ENCODE assay signal across 9 mouse cellular contexts in the genomic region with DNA sequence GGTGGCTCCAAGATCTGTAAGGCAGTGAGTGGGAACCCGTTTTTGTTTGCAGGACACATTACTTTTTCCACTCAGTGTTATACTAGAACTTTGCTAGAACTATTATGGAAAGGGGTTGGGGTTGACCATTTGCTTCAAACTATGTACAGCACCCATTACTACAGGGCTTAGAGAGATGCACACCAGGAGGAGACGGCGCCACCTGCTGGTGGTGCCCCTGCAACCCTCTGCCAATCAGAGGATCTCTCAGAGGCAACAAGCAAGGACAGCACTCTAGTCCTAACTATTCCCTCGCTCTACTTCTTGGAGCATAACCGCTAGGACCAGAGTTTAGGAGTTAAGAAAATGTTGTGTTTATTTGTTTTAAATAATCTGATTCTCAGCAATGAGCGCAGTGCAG.
DNase-seq lines count a peak whose midpoint lies in the region; ATAC-seq and TF ChIP-seq lines count a peak whose summit lies in the region.
"Had no signal": no experiment of that assay in that cellular context is flagged by ENCODE, and none has a peak within 500 bp of the region (broad histone marks: within the 10 kb centered on the region; RNA-seq: fewer than 3 reads in every experiment).

No protein-coding gene starts in this region.

- TF ChIP-seq POLR2A in heart, adult 2 months (IDR thresholded peaks at IDR 0.05; ENCODE audit: insufficient read depth, low read depth, low read length) = no peak

- peak; percentile 89 for TF ChIP-seq CTCF in heart, adult 2 months (IDR thresholded peaks at IDR 0.05)
- peak; percentile 73 for TF ChIP-seq CTCF in lung, postnatal 0 days (IDR thresholded peaks at IDR 0.05)

- no peak for TF ChIP-seq EP300 in heart, adult 2 months (IDR thresholded peaks at IDR 0.05; ENCODE audit: insufficient read depth, low read depth, low read length)
- no peak for TF ChIP-seq EP300 in lung, postnatal 0 days (IDR thresholded peaks at IDR 0.05)

- H3K4me2 ChIP-seq in heart, embryonic 11.5 days = no peak overlapping the region
- no peak overlapping the region for H3K4me2 ChIP-seq in lung, postnatal 0 days (replicated peaks; ENCODE audit: low read depth, low read length)
- H3K4me2 ChIP-seq: neural tube, embryonic 12.5 days had no signal

- no peak overlapping the region for H3K27ac ChIP-seq in heart, adult 2 months
- no peak overlapping the region for H3K27ac ChIP-seq in heart, embryonic 11.5 days (ENCODE audit: low read depth, low read length)
- H3K27ac ChIP-seq in lung, postnatal 0 days (ENCODE audit: low read length) = no peak overlapping the region
- H3K27ac ChIP-seq: neural tube, embryonic 12.5 days had no signal

- H3K36me3 ChIP-seq in heart, adult 2 months (ENCODE audit: control insufficient read depth, insufficient read depth, low read length) = no peaks in the 10 kb centered on the region
- H3K36me3 ChIP-seq in heart, embryonic 11.5 days (ENCODE audit: control insufficient read depth, insufficient read depth, low read length) = no peaks in the 10 kb centered on the region
- H3K36me3 ChIP-seq in lung, postnatal 0 days (ENCODE audit: insufficient read depth, low read length) = no peaks in the 10 kb centered on the region
- H3K36me3 ChIP-seq: neural tube, embryonic 12.5 days had no signal

- DNase-seq in heart, adult 2 months = peak; percentile 47 to 62
- peak; percentile 41 for DNase-seq in CD4-positive helper T cell, adult 2 months (ENCODE audit: low read depth, low spot score)
- DNase-seq in adrenal gland, postnatal 4 days (ENCODE audit: low spot score in 2 of 2) = peak; percentile 26 to 31
- peak; percentile 9 for DNase-seq in heart, postnatal 25 days (ENCODE audit: low spot score)
- peak; percentile 44 for DNase-seq in lung, postnatal 0 days (ENCODE audit: low spot score)
- peak; percentile 11 to 54 for DNase-seq in thymus, postnatal 10 days (ENCODE audit: low spot score in 2 of 2)
- no peak for DNase-seq in left cerebral cortex, adult 8-10 months (ENCODE audit: low spot score in 2 of 2)

- no peaks in the 10 kb centered on the region for H3K9me3 ChIP-seq in heart, embryonic 11.5 days (replicated peaks; ENCODE audit: control insufficient read depth, low read length)
- H3K9me3 ChIP-seq in lung, postnatal 0 days (ENCODE audit: low read length) = no peaks in the 10 kb centered on the region
- H3K9me3 ChIP-seq: neural tube, embryonic 12.5 days had no signal

- no peak overlapping the region for H3K4me3 ChIP-seq in heart, adult 2 months
- no peak overlapping the region for H3K4me3 ChIP-seq in heart, embryonic 11.5 days (ENCODE audit: low read depth, low read length)
- H3K4me3 ChIP-seq in lung, postnatal 0 days (ENCODE audit: low read depth, low read length) = no peak overlapping the region
- H3K4me3 ChIP-seq: neural tube, embryonic 12.5 days had no signal

- 74% methylated on average over 6 of the region's 6 CpGs for WGBS in heart, adult 2 months
- 65% methylated on average over 6 of the region's 6 CpGs for WGBS in heart, embryonic 11.5 days (ENCODE audit: insufficient replicate concordance)
- 78% methylated on average over 6 of the region's 6 CpGs for WGBS in lung, postnatal 0 days

- no peaks in the 10 kb centered on the region for H3K27me3 ChIP-seq in heart, adult 2 months (ENCODE audit: control insufficient read depth, insufficient read depth, low read length)
- no peaks in the 10 kb centered on the region for H3K27me3 ChIP-seq in heart, embryonic 11.5 days (ENCODE audit: control insufficient read depth, insufficient read depth, low read length)
- peaks cover 15% of the 10 kb centered on the region for H3K27me3 ChIP-seq in lung, postnatal 0 days (replicated peaks; ENCODE audit: insufficient read depth, low read length)
- H3K27me3 ChIP-seq: neural tube, embryonic 12.5 days had no signal

- no peak overlapping the region for H3K9ac ChIP-seq in heart, adult 2 months (ENCODE audit: low read depth, low read length)
- no peak overlapping the region for H3K9ac ChIP-seq in heart, embryonic 11.5 days (ENCODE audit: low read depth, low read length)
- H3K9ac ChIP-seq in lung, postnatal 0 days (replicated peaks; ENCODE audit: low read depth) = no peak overlapping the region
- H3K9ac ChIP-seq: neural tube, embryonic 12.5 days had no signal

- intact Hi-C loops in heart, adult 2 months (cut with DNase I) = loop anchor here (1.0 to 5.0 kb wide), 2 partner anchors 61 to 155 kb away; no protein-coding TSS in a partner anchor
- intact Hi-C loops in heart, postnatal 25 days (cut with DNase I) = loop anchor here (5.0 to 10.0 kb wide), 2 partner anchors 256 to 338 kb away; no protein-coding TSS in a partner anchor

- H3K79me2 ChIP-seq in heart, adult 2 months (replicated peaks; ENCODE audit: control insufficient read depth, insufficient read depth, low read length) = no peaks in the 10 kb centered on the region

- H3K4me1 ChIP-seq in heart, adult 2 months (ENCODE audit: control insufficient read depth, insufficient read depth, low read length) = peaks cover 6% of the 10 kb centered on the region
- peaks cover 26% of the 10 kb centered on the region for H3K4me1 ChIP-seq in heart, embryonic 11.5 days (ENCODE audit: control insufficient read depth, insufficient read depth, low read length)
- H3K4me1 ChIP-seq in lung, postnatal 0 days (ENCODE audit: insufficient read depth, low read depth, low read length) = no peaks in the 10 kb centered on the region
- H3K4me1 ChIP-seq: neural tube, embryonic 12.5 days had no signal

- no peak for ATAC-seq in heart, embryonic 11.5 days (replicated peaks; ENCODE audit: insufficient number of reproducible peaks, low FRiP score, low TSS enrichment)
- no peak for ATAC-seq in lung, postnatal 0 days

Comparison
In these comparisons a context has a peak if more than half of its experiments do, and no peak if none do; other contexts are left out.
1. DNase-seq: peak in heart, adult 2 months (2 of 2), CD4-positive helper T cell, adult 2 months (single experiment), adrenal gland, postnatal 4 days (2 of 2), heart, postnatal 25 days (single experiment), lung, postnatal 0 days (single experiment) and thymus, postnatal 10 days (2 of 2); none in left cerebral cortex, adult 8-10 months (0 of 2).